Mouse (Mus musculus) central nervous system, embryonic 11.5 days (tissue): ENCODE measurements around the gene Ipo7. TPM values are rescaled to one million over a fixed set of nuclear protein-coding genes. Genes with fewer than 3 reads are reported as not detected.

Source experiments
- polyA plus RNA-seq: library from polyadenylated mRNA; depleted of rRNA; stranded (reverse); fragments of >200 nt; gene quantifications from 2 replicates; pipeline ENCODE4 v1.2.3, GENCODE M21; 2012; rRNA removed

Ipo7 gene
- polyA plus RNA-seq: 74.9 and 97.2 TPM in 2 replicates

GRCm38 (mm10) chr7:110018117-110018630, at the start of gene Ipo7:
TSS of gene Ipo7 (plus strand) at chr7:110018274.

GRCm38 (mm10) chr7:109986775-109987174, 31.3 kb upstream of the Ipo7 start, which contains the start of gene Tmem41b:
TSS of gene Tmem41b (minus strand) at chr7:109986929.

GRCm38 (mm10) chr7:110061199-110061751, 43.2 kb downstream of the Ipo7 start, which contains the start of gene Zfp143:
TSS of gene Zfp143 (plus strand) at chr7:110061217.

Other genes with a start within 250 kb of the Ipo7 start
- 0.51 and 0.82 TPM in 2 replicates for gene Nrip3, start 236.2 kb upstream of the Ipo7 start, polyA plus RNA-seq
- gene Scube2, start 152.6 kb upstream of the Ipo7 start, polyA plus RNA-seq: 1.2 and 1.7 TPM in 2 replicates
- 67.1 and 99.8 TPM in 2 replicates for gene Dennd5a, start 57.8 kb upstream of the Ipo7 start, polyA plus RNA-seq
- gene Tmem41b, start 31.3 kb upstream of the Ipo7 start, polyA plus RNA-seq: 28.8 and 54.6 TPM in 2 replicates
- 14.8 and 29.3 TPM in 2 replicates for gene Zfp143, start 42.9 kb downstream of the Ipo7 start, polyA plus RNA-seq
- 33.2 and 33.7 TPM in 2 replicates for gene Wee1, start 103.8 kb downstream of the Ipo7 start, polyA plus RNA-seq
- 15.2 TPM in 2 replicates for gene Swap70, start 203.4 kb downstream of the Ipo7 start, polyA plus RNA-seq